Mouse (Mus musculus) myocyte (in vitro differentiated cells): Measurements from ENCODE around the gene Slc9a2.

Experiments
- POLR2A ChIP-seq: IDR thresholded peaks from one replicate; pipeline ENCODE4 v1.6.1; 2011; ENCODE audit warnings: low read depth, mild to moderate bottlenecking, control low read depth, moderate library complexity; ENCODE audit not compliant: insufficient read length
- TCF12 ChIP-seq: IDR thresholded peaks from one replicate; pipeline ENCODE4 v1.6.1; 2011; ENCODE audit warnings: mild to moderate bottlenecking, control low read depth; ENCODE audit not compliant: poor library complexity, insufficient read depth, severe bottlenecking

GRCm38 (mm10) chr1:40759751-40760445 lies 79.5 kb downstream of the Slc9a2 start:
- TF ChIP-seq TCF12 (no peak), POLR2A (no peak)
